Mouse (Mus musculus): Measurements from ENCODE around the gene Trim52. TPM values are rescaled to one million over a fixed set of nuclear protein-coding genes. Genes with fewer than 3 reads are reported as not detected.

Gene Trim52
- polyA plus RNA-seq (2015; fragmentation: Nextera tagmentation; extraction: Ambion mirVana) = not detected in 2 replicates

GRCm38 (mm10) chr14:106105980-106106379 lies at the start of gene Trim52:
Gene Trim52 (plus strand): TSS chr14:106106198.
- Histone ChIP-seq H3K4me2 (no peak within 1 kb of the TSS), H3K36me3 (no peaks in the 10 kb centered on the region), H3K27me3 (replicated peaks) (no peaks in the 10 kb centered on the region), H3K27ac (replicated peaks) (no peak within 1 kb of the TSS), H3K4me1 (no peaks in the 10 kb centered on the region), H3K9ac (replicated peaks) (no peak within 1 kb of the TSS), H3K9me3 (replicated peaks) (no peaks in the 10 kb centered on the region), H3K4me3 (replicated peaks) (no peak within 1 kb of the TSS)
- 96% methylated on average over 21 of the region's 21 CpGs for WGBS
- no peak for ATAC-seq (ENCODE audit: low FRiP score)

- Histone ChIP-seq H3K27ac (replicated peaks) (no peak overlapping the region), H3K4me2 (no peak overlapping the region), H3K27me3 (replicated peaks) (no peaks in the 10 kb centered on the region), H3K9me3 (replicated peaks) (no peaks in the 10 kb centered on the region), H3K4me3 (replicated peaks) (no peak overlapping the region), H3K36me3 (no peaks in the 10 kb centered on the region), H3K4me1 (peaks cover 5% of the 10 kb centered on the region; the same call in 1 of the 2 replicates), H3K9ac (replicated peaks) (no peak overlapping the region)
- 80% methylated on average over 1 of the region's 1 CpGs for WGBS
- no peak for ATAC-seq (ENCODE audit: low FRiP score)
Measured at GRCm38 (mm10) chr14:106072608-106073007, 33.4 kb upstream of the Trim52 start.

- peak; percentile 94 for ATAC-seq (ENCODE audit: low FRiP score)
- no peaks in the 10 kb centered on the region for H3K27me3 ChIP-seq (replicated peaks)
- no peak overlapping the region for H3K4me2 ChIP-seq
- no peaks in the 10 kb centered on the region for H3K9me3 ChIP-seq (replicated peaks)
- no peak overlapping the region for H3K4me3 ChIP-seq (replicated peaks)
- no peaks in the 10 kb centered on the region for H3K36me3 ChIP-seq
- 37% methylated on average over 3 of the region's 3 CpGs for WGBS
- H3K9ac ChIP-seq (replicated peaks) = no peak overlapping the region
- H3K27ac ChIP-seq (replicated peaks) = peak overlapping the region; percentile 2
- H3K4me1 ChIP-seq = peaks cover 5% of the 10 kb centered on the region; the same call in 1 of the 2 replicates
Measured at GRCm38 (mm10) chr14:106075181-106076064, 30.6 kb upstream of the Trim52 start.

GRCm38 (mm10) chr14:106088480-106089037 lies 17.4 kb upstream of the Trim52 start:
- Histone ChIP-seq H3K27ac (replicated peaks) (no peak overlapping the region), H3K4me2 (no peak overlapping the region), H3K4me1 (no peaks in the 10 kb centered on the region), H3K9ac (replicated peaks) (no peak overlapping the region), H3K4me3 (replicated peaks) (no peak overlapping the region), H3K36me3 (no peaks in the 10 kb centered on the region), H3K9me3 (replicated peaks) (no peaks in the 10 kb centered on the region), H3K27me3 (replicated peaks) (no peaks in the 10 kb centered on the region)
- ATAC-seq (ENCODE audit: low FRiP score) = no peak
- WGBS = 79% methylated on average over 13 of the region's 13 CpGs

GRCm38 (mm10) chr14:106096816-106097215 lies 9.2 kb upstream of the Trim52 start:
- Histone ChIP-seq H3K9me3 (replicated peaks) (no peaks in the 10 kb centered on the region), H3K4me2 (no peak overlapping the region), H3K27ac (replicated peaks) (no peak overlapping the region), H3K9ac (replicated peaks) (no peak overlapping the region), H3K27me3 (replicated peaks) (no peaks in the 10 kb centered on the region), H3K4me3 (replicated peaks) (no peak overlapping the region), H3K4me1 (no peaks in the 10 kb centered on the region), H3K36me3 (no peaks in the 10 kb centered on the region)
- WGBS = 87% methylated on average over 4 of the region's 4 CpGs
- no peak for ATAC-seq (ENCODE audit: low FRiP score)

- Histone ChIP-seq H3K9me3 (replicated peaks) (no peaks in the 10 kb centered on the region), H3K4me3 (replicated peaks) (no peak overlapping the region), H3K27ac (replicated peaks) (no peak overlapping the region), H3K36me3 (no peaks in the 10 kb centered on the region), H3K9ac (replicated peaks) (no peak overlapping the region), H3K4me2 (no peak overlapping the region), H3K27me3 (replicated peaks) (no peaks in the 10 kb centered on the region), H3K4me1 (no peaks in the 10 kb centered on the region)
- ATAC-seq (ENCODE audit: low FRiP score) = no peak
- 97% methylated on average over 14 of the region's 14 CpGs for WGBS
Measured at GRCm38 (mm10) chr14:106100858-106101257, 5.1 kb upstream of the Trim52 start.

- Histone ChIP-seq H3K9ac (replicated peaks) (no peak overlapping the region), H3K27ac (replicated peaks) (no peak overlapping the region)
Measured at GRCm38 (mm10) chr14:106106425-106106824, 427 bp downstream of the Trim52 start.

GRCm38 (mm10) chr14:106119371-106119770 lies 13.4 kb downstream of the Trim52 start:
- Histone ChIP-seq H3K4me3 (replicated peaks) (no peak overlapping the region), H3K4me1 (no peaks in the 10 kb centered on the region), H3K4me2 (no peak overlapping the region), H3K9ac (replicated peaks) (no peak overlapping the region), H3K36me3 (no peaks in the 10 kb centered on the region), H3K9me3 (replicated peaks) (no peaks in the 10 kb centered on the region), H3K27me3 (replicated peaks) (no peaks in the 10 kb centered on the region), H3K27ac (replicated peaks) (no peak overlapping the region)
- no peak for ATAC-seq (ENCODE audit: low FRiP score)
- WGBS = 76% methylated on average over 2 of the region's 2 CpGs

More at GRCm38 (mm10) chr14:106106425-106106824, 427 bp downstream of the Trim52 start:
- no peak overlapping the region for H3K4me2 ChIP-seq
- no peaks in the 10 kb centered on the region for H3K4me1 ChIP-seq
- H3K27me3 ChIP-seq (replicated peaks) = no peaks in the 10 kb centered on the region
- no peaks in the 10 kb centered on the region for H3K9me3 ChIP-seq (replicated peaks)
- no peak for ATAC-seq (ENCODE audit: low FRiP score)
- no peaks in the 10 kb centered on the region for H3K36me3 ChIP-seq
- H3K4me3 ChIP-seq (replicated peaks) = no peak overlapping the region
- WGBS = 97% methylated on average over 22 of the region's 22 CpGs

GRCm38 (mm10) chr14:106136272-106136671 lies 30.3 kb downstream of the Trim52 start:
- Histone ChIP-seq H3K4me1 (no peaks in the 10 kb centered on the region), H3K9me3 (replicated peaks) (no peaks in the 10 kb centered on the region), H3K36me3 (no peaks in the 10 kb centered on the region), H3K4me2 (no peak overlapping the region), H3K4me3 (replicated peaks) (no peak overlapping the region), H3K9ac (replicated peaks) (no peak overlapping the region), H3K27me3 (replicated peaks) (no peaks in the 10 kb centered on the region), H3K27ac (replicated peaks) (no peak overlapping the region)
- no peak for ATAC-seq (ENCODE audit: low FRiP score)

GRCm38 (mm10) chr14:106151188-106151587 lies 45.2 kb downstream of the Trim52 start:
- Histone ChIP-seq H3K9ac (replicated peaks) (no peak overlapping the region), H3K4me1 (no peaks in the 10 kb centered on the region), H3K36me3 (no peaks in the 10 kb centered on the region), H3K4me2 (no peak overlapping the region), H3K27ac (replicated peaks) (no peak overlapping the region), H3K4me3 (replicated peaks) (no peak overlapping the region), H3K27me3 (replicated peaks) (no peaks in the 10 kb centered on the region), H3K9me3 (replicated peaks) (no peaks in the 10 kb centered on the region)
- WGBS = 71% methylated on average over 2 of the region's 2 CpGs
- ATAC-seq (ENCODE audit: low FRiP score) = no peak

- no peak overlapping the region for H3K4me2 ChIP-seq
- no peaks in the 10 kb centered on the region for H3K4me1 ChIP-seq
- no peaks in the 10 kb centered on the region for H3K9me3 ChIP-seq (replicated peaks)
- no peak for ATAC-seq (ENCODE audit: low FRiP score)
- no peak overlapping the region for H3K4me3 ChIP-seq (replicated peaks)
- H3K36me3 ChIP-seq = no peaks in the 10 kb centered on the region
- 76% methylated on average over 7 of the region's 7 CpGs for WGBS
- no peaks in the 10 kb centered on the region for H3K27me3 ChIP-seq (replicated peaks)
- no peak overlapping the region for H3K9ac ChIP-seq (replicated peaks)
- no peak overlapping the region for H3K27ac ChIP-seq (replicated peaks)
Measured at GRCm38 (mm10) chr14:106154879-106155576, 49.0 kb downstream of the Trim52 start.
